Mouse (Mus musculus): ENCODE results near the gene Gadd45g. TPM values are rescaled to one million over a fixed set of nuclear protein-coding genes. Genes with fewer than 3 reads are reported as not detected.

The Gadd45g gene
- total RNA-seq, 4 experiments from 2014 or later: 14.6 to 28.2 (median 17.2) TPM

DNA sequence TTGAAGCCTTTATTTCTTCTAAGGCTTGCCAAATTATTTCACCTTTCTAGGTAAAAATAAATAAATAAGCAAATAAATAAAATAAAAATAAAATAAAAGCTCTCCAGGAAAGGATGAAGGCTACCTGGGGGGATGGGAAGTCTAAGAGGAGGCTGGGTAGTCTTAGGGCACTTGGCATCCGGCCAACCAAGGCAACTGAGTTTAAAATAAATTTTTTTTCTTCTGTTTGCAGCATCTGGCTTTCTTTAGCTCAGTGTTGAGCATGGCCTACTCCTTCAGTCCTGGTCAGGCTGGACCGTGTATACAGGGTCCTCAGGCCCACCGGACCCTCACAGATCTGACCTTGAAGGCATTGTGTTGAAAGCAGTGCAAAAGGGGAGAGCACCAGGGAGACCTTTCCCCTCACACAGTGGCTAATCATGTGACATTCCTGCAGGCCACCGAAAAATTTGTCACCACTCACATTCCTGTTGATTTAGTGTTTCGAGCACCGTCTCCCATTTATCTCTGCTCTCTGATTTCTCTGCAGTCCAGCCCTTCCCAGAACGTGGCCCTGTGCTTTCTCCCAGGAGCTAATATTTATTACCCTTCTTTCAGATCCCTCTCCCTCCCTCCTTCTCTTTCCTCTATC is 6.2 kb downstream of the Gadd45g start:
- DNase-seq (ENCODE audit: low spot score in 2 of 2): no peak

DNA sequence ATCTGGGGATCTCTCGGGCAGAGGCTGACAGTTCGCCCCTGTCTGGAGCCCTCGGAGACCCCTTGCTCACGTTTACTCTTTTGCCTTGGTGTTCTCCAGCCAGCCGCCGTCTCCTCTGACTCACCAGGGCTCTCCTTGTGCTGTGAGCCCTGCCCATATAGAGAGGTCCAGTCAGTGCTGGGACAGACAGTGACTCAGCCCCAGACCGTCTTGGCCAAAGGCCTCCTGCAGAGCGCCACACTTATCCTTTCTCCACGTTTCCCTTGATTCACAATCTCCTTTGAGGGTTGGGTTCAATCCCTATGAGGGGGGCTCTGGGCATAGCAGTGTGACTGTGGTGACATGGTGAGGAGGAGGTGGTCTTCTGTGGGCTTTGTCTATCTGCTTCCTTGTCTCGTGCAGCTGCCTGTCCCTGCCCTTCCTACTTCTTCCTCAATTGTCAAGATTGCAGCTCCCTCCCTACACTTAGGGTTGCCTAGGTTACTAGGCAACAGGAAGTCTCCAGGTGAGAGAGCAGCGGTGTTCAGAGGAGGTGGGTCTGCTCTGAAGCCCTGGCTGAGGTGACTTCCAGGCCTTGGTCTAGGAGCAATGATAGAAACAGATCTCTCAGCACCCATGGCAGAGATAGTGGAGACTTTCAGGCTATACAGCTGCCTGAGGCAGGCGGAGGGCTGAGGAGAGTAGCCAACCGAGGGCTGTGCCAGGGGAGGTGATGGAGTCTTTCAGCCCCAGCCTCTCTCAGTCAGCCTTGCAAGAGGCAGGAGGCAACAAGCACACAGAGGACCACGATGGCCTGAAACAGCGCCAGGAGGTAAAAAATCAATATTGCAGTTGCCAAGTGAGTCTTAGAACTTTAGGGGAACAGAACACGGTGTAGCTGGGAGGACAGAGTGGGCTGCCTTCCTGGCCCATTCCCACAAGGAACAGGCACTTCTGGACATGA is 7.1 kb downstream of the Gadd45g start:
- DNase-seq (ENCODE audit: low spot score in 2 of 2): no peak

DNA sequence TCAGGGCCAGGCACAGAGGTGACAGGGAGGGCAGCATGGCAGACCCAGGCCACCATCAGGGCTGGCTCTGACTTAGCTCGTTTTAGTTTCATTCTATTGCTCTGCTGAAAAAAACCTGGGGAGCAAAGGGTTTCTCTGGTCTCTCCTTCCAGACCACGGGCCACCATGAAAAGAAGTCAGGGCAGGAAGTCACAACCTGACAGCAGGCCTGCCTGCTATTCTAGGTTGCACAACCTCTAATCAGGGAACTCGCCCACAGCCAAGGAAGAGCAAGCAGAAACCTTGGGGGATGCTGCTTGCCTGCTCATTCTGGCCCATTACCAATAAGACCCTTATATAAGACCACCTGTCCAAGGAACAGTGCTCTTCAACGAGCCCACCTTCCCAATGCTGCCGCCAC is 9.1 kb downstream of the Gadd45g start:
- DNase-seq (ENCODE audit: low spot score in 2 of 2): no peak

DNA sequence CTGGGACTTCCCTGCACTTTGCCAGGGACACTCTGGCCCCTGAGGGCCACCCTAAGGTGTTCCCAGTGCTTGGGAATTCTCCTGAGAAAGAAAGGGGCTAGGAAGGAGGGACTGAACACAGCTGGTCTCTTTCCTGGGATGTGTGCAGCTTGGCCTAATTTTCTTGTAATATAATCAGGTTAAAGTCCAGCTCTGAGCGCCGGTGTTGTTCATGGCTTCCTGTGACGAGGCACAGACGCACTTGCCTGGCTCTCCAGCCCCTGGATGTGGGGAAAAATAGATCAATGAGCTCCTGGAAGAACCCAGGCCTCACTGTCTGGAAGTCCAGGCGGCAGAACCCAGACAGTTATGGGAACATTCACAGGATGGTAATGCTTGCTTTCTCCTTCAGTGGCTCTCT is 10.7 kb downstream of the Gadd45g start:
- DNase-seq (ENCODE audit: low spot score in 2 of 2): no peak

DNA sequence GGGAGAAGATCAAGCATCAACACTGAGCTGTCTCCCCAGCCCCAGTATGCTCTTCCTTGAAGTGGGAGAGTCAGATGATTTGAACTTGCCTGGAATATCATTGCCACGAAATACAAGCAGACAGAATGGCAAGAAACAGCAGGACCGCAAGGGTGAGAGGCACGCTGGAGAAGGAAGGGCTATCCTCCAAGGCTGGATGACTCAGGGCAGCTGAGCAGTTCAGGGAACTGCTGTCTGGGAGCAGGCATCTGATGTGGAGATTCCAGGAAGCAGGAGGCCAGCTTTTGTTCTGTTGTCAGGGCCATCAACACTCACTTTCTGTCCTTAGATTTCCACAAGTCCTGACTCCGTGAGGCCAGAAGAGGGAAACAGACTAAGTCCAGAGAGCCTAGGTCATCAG is 12.0 kb downstream of the Gadd45g start:
- no peak for DNase-seq (ENCODE audit: low spot score in 2 of 2)

DNA sequence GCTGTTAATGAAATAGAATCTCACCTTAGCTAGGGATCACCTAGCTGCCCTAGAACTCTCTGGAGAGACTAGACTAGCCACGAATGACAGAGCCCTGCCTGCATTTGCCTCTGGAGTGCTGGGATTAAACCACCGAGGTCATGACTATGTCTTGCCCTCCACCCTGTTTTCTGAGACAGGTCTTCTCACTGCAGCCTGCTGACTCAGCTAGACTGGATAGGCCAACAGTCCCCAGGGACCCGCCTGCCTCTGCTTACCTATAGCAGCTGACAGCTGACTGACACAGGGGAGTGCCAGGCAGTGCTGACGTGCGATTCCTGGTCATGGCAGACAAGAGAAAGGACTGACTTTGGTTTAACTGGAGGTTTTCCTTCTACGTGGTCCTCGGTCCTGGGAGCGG is 12.7 kb downstream of the Gadd45g start:
- DNase-seq (ENCODE audit: low spot score in 2 of 2): no peak

DNA sequence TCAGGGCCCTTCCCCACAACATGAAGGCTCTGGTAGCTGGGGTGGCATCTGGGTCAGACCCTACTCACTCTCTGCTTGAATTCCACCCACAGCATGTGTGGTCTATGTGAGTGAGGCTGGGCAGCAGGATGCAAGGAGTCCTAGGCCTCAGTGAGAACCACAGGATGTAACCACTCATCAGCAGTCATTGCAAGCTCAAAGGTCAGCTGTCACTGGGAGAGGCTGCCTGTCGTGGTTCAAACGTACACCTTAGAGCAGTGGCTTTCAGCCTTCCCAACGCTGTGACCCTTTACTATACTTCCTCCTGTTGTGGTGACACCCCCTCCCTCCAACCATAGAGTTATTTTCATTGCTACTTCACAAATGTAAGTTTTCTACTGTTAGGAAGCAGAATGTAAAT is 13.3 kb downstream of the Gadd45g start:
- DNase-seq (ENCODE audit: low spot score in 2 of 2): no peak

DNA sequence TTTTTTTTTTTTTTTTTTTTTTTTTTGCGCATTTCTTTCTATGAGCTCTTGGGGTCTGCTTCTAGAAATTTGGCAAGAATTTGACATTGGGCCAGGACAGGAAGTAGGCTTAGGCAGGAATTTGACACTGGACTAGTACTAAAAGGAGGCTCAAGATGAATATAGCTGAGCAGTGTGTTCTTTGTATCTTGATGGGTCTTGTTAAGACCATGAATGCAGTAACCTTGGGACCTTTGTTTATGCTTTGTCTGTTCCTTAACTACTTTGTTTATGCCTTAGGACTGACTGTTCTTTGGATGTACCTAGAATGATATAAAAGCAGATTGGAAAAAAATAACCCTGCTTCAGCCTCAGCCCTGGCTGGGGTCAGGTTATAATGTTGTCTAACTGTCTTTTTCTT is 16.3 kb downstream of the Gadd45g start:
- no peak for DNase-seq (ENCODE audit: low spot score in 2 of 2)

DNA sequence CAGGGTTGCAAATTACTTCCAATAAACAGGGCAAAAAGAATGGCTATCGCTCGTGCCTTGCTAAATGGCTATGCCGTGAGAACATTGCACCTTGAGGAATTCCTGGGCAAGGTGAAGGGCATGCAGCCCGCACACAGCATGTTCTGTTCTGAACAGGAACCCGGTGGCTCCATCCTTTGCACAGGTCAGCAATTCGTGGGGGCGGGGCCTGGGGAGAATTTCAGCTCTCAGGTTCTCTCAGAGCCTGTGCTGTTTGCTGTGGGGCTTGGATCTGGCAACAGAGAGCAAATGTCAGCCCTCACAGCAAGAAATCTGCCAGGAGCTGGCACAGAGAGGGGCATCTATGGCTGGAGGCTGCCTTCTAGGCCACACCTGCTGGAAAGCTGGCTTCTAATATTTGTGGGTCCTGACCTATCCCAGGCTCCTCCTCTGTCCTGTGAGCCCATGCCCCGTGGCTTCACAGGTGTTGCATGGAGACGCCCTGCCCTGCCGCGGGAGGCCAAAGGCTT is 19.7 kb downstream of the Gadd45g start:
- no peak for DNase-seq (ENCODE audit: low spot score in 2 of 2)

DNA sequence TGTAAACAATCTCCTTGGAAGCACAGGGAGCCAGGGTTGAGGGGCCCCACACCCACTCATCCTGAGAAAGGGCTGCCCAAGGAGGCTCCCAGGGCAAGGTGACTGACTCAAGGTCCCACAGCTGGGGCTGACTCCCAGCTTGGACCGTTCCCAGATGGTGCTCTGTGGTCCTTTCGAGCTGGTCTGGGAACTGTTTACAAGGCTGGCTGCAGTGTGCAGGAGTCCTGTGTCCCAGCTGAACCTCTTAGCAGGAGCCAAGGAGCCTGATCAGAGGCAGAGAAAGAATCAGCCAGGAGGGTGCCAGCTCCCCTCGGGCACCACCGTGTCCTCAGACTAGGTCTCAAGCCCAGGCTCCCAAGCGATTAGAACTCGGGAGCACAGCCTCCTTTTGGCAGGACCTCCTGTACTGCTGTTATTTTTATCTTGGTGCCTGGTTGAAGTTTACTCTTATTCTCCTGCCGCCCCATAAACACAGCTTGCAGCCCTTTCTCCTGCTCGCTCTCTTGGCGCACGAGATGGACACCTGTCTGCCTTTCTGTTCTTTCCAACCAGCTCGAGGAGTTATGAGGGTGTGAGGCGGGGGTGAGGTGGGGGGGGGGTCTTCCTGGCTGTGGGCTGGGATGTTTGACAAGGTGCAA is 22.1 kb downstream of the Gadd45g start:
- peak; percentile 15 to 31 for DNase-seq (ENCODE audit: low spot score in 2 of 2)

DNA sequence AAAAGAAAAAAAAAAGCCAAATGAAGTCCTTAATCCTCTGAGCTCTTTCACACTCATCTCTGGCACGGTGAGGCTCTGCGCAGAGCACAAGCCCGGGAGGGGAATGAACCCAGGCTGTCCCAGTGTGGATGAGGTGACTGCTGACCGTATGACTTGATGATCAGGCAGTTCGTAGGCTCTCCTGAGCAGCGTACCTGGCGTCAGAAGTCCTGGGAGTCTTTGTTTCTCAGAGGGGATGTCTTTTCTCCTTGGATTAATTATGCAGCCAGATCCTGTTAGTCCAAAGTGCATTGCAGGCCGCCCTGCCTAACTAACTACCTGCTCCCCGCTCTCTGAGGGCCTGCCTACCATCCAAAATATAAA is 22.6 kb downstream of the Gadd45g start:
- no peak for DNase-seq (ENCODE audit: low spot score in 2 of 2)

DNA sequence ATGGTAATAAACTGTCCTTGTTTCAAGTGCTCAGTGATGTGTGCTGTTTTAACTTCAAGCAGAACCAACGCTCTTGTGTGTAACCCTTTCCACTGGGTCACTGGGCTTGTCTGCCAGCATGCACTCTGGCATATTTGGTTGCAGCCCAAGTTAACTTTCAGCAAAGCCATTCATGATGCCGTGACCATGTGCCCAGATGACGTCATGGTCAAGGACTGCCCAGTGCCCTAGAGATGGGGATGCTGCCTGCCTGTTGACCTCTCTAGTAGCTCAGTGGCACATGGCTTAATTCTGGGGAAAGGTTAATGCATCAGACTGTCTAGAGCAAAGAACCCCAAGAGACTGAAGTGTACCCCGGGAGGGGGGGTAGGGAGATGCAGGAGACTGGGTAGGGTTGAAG is 24.7 kb downstream of the Gadd45g start:
- DNase-seq (ENCODE audit: low spot score in 2 of 2): no peak

DNA sequence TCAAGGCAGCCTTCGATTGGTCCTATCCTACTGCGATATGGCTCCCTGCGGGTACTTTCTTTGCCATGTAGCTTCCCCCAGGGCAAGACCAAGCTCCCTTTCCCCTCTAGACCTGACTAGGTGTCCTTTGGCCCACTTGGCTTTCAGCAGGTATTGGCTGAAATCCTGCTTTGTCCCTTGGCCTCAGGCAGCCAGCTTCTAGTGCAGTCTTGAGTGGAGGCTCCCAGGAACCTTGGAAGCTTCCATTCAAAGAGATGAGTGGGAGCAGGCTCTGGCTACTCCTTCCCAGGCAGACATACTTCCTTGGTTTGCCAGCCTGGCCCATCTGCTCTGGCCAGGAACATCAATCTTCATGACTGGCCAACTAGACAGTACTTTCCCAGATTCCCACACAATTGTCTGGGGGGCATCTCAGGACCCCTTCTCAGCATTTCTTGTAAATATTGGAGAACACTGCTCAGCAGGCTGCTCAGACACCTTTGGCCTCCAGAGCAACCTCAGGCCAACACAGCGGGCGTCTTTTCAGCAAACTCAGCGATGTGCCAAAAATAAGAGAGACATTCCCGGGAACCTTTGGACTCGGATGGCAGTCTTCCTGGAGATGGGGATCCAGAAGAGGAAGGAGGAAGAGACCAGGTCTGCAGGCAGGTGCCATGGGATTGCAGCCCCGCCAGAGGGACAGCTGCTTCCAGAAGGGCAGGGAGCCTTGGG is 25.9 kb downstream of the Gadd45g start:
- no peak for DNase-seq (ENCODE audit: low spot score in 2 of 2)

DNA sequence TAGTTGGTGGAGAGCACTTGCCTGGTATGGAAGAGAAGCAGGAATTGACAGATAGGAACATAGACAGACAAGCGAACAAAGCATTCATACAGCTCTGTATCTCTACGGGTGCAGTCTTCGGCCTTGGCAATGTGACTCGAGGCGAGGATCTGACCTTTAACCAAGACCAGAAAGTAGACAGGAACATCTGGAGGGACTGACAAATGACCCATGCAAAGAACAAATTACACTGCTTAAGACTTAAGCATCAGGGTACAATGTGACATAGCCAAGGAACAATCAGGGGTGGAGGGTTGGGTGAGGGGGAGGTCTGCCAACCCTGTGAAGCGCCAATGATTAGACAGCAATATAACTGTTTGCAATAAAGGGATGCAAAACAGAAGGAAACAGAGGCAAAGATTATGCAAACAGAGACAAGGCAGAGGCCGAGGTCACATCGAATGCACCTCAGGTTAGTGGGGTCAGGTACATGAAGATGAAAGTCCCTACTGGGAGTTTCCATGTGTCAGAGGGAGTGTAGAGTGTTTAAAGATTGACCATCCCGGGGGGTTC is 26.6 kb downstream of the Gadd45g start:
- DNase-seq (ENCODE audit: low spot score in 2 of 2): no peak

DNA sequence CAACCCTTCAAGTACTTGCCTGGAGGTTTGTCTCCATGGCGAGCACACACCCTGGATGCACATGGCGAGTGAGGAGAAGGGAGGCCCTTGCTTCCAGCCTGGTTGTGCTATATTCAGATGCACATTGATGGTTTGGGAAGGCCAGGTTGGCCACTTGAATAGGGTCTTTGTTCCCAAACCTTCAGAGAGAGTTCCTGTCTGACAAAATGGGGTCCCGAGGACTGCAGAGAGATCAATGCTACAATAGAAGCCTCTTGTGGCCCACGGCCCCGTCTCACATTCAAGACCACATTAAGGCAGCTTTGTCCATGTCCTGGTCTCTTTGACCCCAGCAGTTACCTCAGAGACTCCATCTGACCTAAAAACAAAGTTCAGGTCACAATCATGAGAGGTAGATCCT is 27.3 kb downstream of the Gadd45g start:
- no peak for DNase-seq (ENCODE audit: low spot score in 2 of 2)

DNA sequence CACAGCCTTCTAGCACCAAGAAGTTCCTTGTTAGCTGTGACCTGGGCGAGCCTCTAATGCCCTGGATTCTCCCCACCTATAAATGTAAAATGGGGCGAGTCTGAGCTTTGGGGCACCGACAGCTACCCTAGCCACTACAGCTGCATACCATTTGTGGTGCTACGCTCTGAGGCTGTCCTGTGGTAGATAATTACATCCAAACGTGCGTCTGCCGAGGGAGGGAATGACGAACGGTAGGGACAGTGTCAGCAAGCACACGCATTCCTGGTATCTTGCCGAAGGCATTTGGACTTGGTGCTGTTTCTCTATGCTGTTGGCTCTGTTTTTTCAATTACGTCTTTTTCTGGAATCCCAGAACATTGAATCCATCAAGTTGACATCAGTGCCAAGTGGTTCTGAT is 29.7 kb downstream of the Gadd45g start:
- DNase-seq (ENCODE audit: low spot score in 2 of 2): no peak

DNA sequence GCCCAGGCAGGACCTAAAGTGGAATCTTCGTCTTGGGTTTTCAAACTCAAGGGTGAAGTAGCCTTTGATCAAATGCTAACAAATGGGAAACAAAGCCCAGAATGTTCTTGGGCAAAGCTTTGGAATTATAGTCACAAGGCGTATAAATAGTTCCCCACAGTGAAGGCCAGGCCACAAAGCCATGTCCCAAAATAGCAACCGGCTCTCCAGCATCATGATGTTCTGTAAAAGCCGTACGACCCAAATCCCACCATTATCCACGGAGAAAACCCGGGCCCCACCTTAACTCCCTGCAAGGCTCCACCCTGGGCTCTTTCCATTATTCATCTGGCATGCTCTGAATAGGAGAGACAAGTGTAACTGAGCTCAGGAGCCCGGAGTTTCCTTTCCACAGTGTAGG is 32.3 kb downstream of the Gadd45g start:
- DNase-seq (ENCODE audit: low spot score in 2 of 2): no peak

DNA sequence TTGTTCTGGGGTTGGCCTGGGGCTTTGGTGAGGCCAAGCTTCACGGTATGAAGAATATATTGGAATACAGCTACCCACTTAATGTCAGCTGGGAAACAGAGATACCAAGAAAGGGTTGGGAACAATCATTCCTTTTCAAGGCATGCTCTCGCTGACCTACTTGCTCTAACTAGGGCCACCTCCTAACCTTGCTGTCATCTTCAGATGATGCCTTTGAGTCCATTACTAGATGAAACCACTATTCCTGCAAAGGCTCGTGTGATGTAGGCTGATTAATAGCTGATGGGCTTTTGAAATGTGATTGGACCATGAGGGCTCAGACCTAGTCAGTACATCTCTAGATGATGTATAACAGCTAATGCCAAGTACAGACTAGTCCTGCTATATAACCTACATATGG is 33.1 kb downstream of the Gadd45g start:
- DNase-seq (ENCODE audit: low spot score in 2 of 2): no peak

DNA sequence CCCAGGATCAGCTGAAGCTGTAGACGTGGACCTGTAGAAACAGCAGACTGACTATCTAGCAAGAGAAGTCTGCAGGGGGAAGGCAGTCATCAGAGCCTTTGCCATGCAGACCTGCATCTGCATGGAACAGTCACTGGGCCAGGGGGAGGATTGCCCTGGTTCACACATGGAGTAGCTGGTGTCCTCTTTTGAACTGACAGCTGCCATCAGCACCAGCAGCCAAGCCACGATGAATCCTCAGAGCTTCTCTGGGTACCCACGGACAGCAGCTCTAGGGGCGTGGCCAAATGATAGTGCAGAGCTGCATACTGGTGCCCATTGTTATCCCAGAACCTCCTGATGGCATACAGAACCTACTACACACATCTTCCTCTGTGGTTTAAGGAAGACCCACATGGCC is 33.5 kb downstream of the Gadd45g start:
- no peak for DNase-seq (ENCODE audit: low spot score in 2 of 2)

DNA sequence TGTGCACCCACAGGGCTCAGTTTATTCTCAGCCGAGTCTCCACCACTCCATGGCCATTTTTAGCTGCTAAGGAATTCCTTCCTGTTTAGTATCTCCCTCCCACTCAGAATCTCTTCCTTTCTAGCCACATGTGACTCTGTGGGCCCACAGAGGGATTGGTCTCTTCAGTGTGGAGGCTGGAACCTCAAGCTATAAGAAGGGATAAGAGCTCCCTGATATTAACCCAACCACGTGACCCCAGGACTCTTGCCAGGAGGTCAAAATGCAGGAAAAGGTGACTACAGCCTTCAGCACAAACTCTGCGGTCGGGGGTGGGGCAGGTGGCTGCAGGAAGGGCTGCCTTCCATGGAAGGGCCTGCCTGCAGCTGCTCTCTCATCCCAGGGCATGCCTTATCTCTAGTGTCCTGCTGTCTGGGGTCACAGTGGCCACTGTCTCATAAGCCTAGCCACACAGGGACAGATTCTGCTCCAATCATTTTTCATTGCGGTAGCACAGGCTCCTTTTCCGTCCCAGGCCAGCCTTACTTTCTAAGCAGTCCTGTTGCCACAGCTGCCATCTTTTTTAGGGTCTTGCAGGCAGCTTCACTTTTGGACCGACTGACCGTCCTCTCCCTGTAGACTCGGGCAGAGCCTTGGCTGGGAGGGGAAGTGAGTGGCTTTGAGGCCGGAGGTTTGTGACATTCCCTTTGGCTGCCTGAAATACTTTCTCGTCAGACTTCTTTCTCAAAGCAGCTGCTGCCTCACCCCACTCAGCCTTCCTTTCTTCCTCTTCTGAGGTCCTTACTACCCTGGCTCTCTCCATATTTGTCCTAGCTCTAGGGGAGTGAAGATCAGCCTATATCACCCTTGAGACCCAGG is 35.0 kb downstream of the Gadd45g start:
- no peak for DNase-seq (ENCODE audit: low spot score in 2 of 2)

All from layer of hippocampus, adult 8-10 months (tissue).